Mouse (Mus musculus): Measurements from ENCODE around the gene Brpf3. TPM values are rescaled to one million over a fixed set of nuclear protein-coding genes. Genes with fewer than 3 reads are reported as not detected.
"Not testable (repeated sequence)": the region's sequence is repeated elsewhere in the genome, so short reads cannot be mapped to it uniquely, and the experiment has no call there.

The Brpf3 gene
- 14.7 and 16.5 TPM in 2 replicates for polyA plus RNA-seq (2016; fragmentation: Nextera tagmentation; extraction: Ambion mirVana)

DNA sequence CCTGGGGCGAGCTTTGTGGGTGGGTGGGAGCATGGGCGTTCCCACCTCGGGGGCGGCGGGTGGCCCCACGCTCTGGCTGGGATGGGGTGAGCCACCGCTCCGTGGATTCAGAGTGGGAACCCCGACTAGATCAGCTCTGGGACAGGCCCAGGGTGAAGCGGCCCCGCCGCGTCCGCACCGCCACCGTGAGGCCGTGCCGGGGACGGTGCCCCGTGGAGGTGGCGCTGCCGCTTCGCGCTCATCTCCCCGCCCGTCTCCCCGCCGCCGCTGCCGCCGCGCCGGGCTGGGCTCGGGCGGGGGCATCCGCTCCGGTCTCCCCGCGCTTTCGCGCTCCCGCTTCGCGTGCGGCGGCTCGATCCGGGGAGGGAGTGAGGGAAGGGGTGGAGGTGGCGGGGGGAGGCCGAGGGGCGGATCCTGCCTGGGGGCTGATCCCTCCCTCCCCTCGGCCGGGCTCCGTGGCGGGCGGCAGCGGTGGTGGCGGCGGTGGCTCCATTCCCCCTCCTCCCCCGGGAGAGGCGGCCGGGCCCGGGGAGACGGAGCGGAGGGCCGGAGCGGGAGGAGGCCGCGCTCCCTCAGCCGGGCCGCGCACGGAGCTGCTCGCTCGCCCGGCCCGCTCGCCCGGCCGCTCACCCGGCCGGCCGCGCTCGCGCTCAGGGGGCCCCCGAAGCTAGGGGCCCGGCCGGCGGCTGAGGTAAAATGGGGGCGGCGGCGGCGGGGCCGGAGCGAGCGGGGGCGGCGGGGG lies at the start of gene Brpf3:
Gene Brpf3 (plus strand): TSS at position 420 of the 742 bp plus-strand sequence.
- ATAC-seq (ENCODE audit: insufficient number of reproducible peaks, insufficient read depth, low FRiP score, low TSS enrichment) = peak; percentile 82
- H3K27ac ChIP-seq = peak within 1 kb of the TSS; percentile 99
- H3K4me3 ChIP-seq = peak within 1 kb of the TSS; percentile 85
- H3K9me3 ChIP-seq = no peaks in the 10 kb centered on the region
- H3K36me3 ChIP-seq = peaks cover 3% of the 10 kb centered on the region
- H3K27me3 ChIP-seq = no peaks in the 10 kb centered on the region
- WGBS = under 1% methylated on average over 62 of the region's 99 CpGs
- H3K4me1 ChIP-seq = peaks cover 23% of the 10 kb centered on the region
- H3K9ac ChIP-seq = peak within 1 kb of the TSS; percentile 100
- H3K4me2 ChIP-seq (replicated peaks) = peak within 1 kb of the TSS; percentile 96

DNA sequence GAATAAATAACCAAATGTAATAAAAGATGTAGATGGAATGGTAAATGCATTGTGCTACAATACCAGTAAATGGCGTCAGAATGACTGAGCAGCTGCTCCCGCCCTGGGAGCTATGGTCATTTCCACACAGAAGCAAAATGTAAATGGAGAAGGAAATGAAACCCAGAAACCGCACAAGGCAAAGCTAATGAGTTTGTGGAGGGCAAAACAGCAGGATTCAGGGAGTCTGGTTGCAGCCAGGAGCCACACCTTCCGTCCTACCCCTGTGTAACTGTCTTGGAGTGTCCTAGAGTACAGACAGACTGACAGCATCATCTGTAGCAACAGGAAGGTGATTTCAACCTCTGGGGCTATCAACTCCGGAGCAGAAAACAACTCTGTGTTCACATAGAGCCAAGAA lies 44.4 kb upstream of the Brpf3 start:
- 59% methylated on average over 5 of the region's 5 CpGs for whole genome bisulfite sequencing
- Histone ChIP-seq H3K27ac (no peak overlapping the region), H3K4me3 (no peak overlapping the region), H3K4me1 (no peaks in the 10 kb centered on the region), H3K36me3 (no peaks in the 10 kb centered on the region), H3K4me2 (replicated peaks) (no peak overlapping the region), H3K9me3 (no peaks in the 10 kb centered on the region), H3K9ac (no peak overlapping the region), H3K27me3 (no peaks in the 10 kb centered on the region)
- ATAC-seq (ENCODE audit: insufficient number of reproducible peaks, insufficient read depth, low FRiP score, low TSS enrichment) = no peak

GRCm38 (mm10) chr17:28757470-28757869 lies 43.4 kb upstream of the Brpf3 start:
- no peak overlapping the region for H3K4me3 ChIP-seq
- no peak overlapping the region for H3K9ac ChIP-seq
- no peak overlapping the region for H3K27ac ChIP-seq
- H3K4me2 ChIP-seq (replicated peaks) = no peak overlapping the region
- no peaks in the 10 kb centered on the region for H3K4me1 ChIP-seq
- no peaks in the 10 kb centered on the region for H3K9me3 ChIP-seq
- H3K27me3 ChIP-seq = no peaks in the 10 kb centered on the region
- ATAC-seq (ENCODE audit: insufficient number of reproducible peaks, insufficient read depth, low FRiP score, low TSS enrichment) = no peak
- WGBS = 65% methylated on average over 2 of the region's 2 CpGs
- H3K36me3 ChIP-seq = no peaks in the 10 kb centered on the region

DNA sequence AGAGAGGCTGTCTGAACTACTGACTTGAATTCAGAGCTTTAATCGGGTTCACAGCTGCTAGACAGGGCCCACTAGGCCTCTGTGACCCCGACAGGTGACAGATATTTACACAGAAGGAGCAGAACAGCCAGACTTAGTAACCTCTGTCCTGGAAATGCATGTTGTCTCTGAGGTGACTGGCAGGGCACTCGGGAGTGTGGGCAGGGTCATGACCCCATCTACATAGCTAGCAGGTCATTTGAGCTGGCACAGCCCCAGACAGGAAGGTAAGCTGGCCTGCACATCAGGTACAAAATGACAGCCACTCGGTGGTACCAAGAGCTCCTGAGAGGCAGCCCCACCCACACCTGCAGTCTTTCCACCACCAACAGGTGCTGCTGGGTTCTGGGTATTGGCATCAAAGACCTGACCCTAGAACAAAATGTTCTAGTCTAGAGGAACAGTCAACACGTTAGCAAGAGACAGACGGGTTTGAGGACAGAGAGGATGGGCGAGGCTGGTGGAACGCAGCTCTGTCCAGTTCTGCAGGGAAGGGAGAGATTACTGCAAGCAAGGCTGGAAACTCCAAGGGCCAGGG lies 40.1 kb upstream of the Brpf3 start:
- no peak overlapping the region for H3K4me3 ChIP-seq
- H3K9ac ChIP-seq = no peak overlapping the region
- H3K9me3 ChIP-seq = no peaks in the 10 kb centered on the region
- H3K27me3 ChIP-seq = no peaks in the 10 kb centered on the region
- no peak overlapping the region for H3K27ac ChIP-seq
- no peak overlapping the region for H3K4me2 ChIP-seq (replicated peaks)
- WGBS = 66% methylated on average over 8 of the region's 8 CpGs
- no peak for ATAC-seq (ENCODE audit: insufficient number of reproducible peaks, insufficient read depth, low FRiP score, low TSS enrichment)
- H3K36me3 ChIP-seq = no peaks in the 10 kb centered on the region
- no peaks in the 10 kb centered on the region for H3K4me1 ChIP-seq

- WGBS = 23% methylated on average over 3 of the region's 3 CpGs
- Histone ChIP-seq H3K9me3 (no peaks in the 10 kb centered on the region), H3K36me3 (no peaks in the 10 kb centered on the region)
Observed at GRCm38 (mm10) chr17:28761871-28762270, 39.0 kb upstream of the Brpf3 start.

GRCm38 (mm10) chr17:28766203-28766602 lies 34.7 kb upstream of the Brpf3 start:
- Histone ChIP-seq H3K9ac (no peak overlapping the region), H3K4me1 (peaks cover 16% of the 10 kb centered on the region), H3K36me3 (no peaks in the 10 kb centered on the region), H3K27ac (no peak overlapping the region), H3K4me2 (replicated peaks) (no peak overlapping the region), H3K27me3 (peaks cover 34% of the 10 kb centered on the region), H3K9me3 (no peaks in the 10 kb centered on the region), H3K4me3 (no peak overlapping the region)
- no peak for ATAC-seq (ENCODE audit: insufficient number of reproducible peaks, insufficient read depth, low FRiP score, low TSS enrichment)
- WGBS = 49% methylated on average over 3 of the region's 3 CpGs

More at GRCm38 (mm10) chr17:28761871-28762270, 39.0 kb upstream of the Brpf3 start:
- H3K4me1 ChIP-seq = no peaks in the 10 kb centered on the region
- H3K27me3 ChIP-seq = no peaks in the 10 kb centered on the region
- no peak for ATAC-seq (ENCODE audit: insufficient number of reproducible peaks, insufficient read depth, low FRiP score, low TSS enrichment)
- H3K4me3 ChIP-seq = no peak overlapping the region
- no peak overlapping the region for H3K9ac ChIP-seq
- no peak overlapping the region for H3K4me2 ChIP-seq (replicated peaks)
- no peak overlapping the region for H3K27ac ChIP-seq

DNA sequence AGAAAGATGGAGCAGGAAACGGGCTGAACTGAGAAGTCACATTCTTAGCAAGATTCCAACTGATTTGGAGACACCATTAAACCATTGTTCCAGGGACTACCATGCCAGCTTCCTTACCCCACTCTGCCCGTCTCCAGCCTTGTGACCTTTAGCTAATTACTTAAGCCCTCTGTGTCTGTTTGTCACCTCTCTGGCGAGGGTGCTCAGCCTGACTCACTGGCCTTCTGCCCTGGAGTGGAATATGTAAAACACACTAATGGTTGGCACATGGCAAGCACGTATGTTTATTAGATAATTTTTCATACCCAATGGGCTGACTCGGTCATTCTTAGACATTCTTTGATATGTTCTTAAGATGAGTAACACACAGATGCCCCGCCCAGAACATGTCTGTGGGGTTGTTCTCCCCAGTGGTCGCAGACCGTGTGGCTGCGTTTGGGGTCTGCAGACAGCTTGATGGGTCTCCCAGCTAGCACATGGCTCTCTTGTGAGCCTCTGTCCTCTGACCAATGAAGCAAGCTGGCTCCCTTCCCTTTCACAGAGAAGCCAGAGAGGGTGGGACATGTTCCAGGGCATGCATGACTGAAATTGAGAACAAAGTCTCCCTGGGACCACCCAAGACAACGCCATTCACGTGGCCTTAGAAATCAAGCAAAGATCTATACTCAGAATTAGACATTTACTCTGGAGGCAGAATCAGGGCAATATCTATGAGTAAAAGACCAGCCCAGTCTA lies 33.9 kb upstream of the Brpf3 start:
- Histone ChIP-seq H3K9me3 (no peaks in the 10 kb centered on the region), H3K4me1 (peaks cover 16% of the 10 kb centered on the region), H3K4me2 (replicated peaks) (no peak overlapping the region), H3K27ac (no peak overlapping the region), H3K36me3 (no peaks in the 10 kb centered on the region), H3K4me3 (no peak overlapping the region), H3K27me3 (peaks cover 35% of the 10 kb centered on the region), H3K9ac (no peak overlapping the region)
- no peak for ATAC-seq (ENCODE audit: insufficient number of reproducible peaks, insufficient read depth, low FRiP score, low TSS enrichment)
- 67% methylated on average over 11 of the region's 11 CpGs for WGBS

DNA sequence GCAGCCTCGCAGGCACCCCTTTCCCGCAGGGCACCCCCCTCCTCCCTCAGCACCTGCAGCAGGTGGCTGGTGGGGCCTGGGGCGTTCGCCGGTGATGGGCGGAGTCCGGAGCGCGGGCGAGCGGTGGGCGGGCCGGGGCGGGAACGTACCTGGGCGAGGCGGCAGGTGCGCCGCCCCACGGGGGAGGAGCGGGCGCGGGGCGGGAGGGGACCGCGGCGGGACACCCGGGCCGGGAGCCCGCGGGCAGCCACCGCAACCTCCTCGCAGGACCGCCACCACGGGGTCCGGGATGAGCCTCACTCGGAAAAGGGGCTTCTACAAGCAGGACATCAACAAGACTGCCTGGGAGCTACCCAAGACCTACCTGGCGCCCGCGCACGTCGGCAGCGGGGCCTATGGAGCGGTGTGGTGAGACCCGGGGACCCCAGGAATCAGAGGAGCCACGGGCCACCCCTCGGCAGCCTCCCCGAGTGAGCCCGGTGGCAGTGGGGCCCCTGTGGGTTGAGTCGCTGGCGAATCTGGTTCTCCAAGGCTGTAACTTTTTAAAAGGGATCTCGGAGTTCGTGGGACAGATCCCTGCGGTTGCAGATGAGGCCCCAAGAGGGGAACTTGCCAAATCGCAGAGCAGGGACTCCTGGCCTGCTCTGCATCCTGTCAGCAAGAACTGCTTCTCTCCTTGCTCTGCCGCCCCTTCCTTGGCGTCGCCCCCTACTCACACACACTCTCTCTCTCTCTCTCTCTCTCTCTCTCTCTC lies 31.6 kb upstream of the Brpf3 start, which contains the start of gene Mapk13:
Gene Mapk13 (plus strand): TSS at position 177 of the 754 bp plus-strand sequence.
- no peaks in the 10 kb centered on the region for H3K9me3 ChIP-seq
- H3K4me2 ChIP-seq (replicated peaks) = peak within 1 kb of the TSS; percentile 90
- 2% methylated on average over 39 of the region's 58 CpGs for whole genome bisulfite sequencing
- peak within 1 kb of the TSS; percentile 53 for H3K4me3 ChIP-seq
- peaks cover 35% of the 10 kb centered on the region for H3K27me3 ChIP-seq
- no peak within 1 kb of the TSS for H3K27ac ChIP-seq
- H3K9ac ChIP-seq = peak within 1 kb of the TSS; percentile 46
- peaks cover 16% of the 10 kb centered on the region for H3K4me1 ChIP-seq
- ATAC-seq (ENCODE audit: insufficient number of reproducible peaks, insufficient read depth, low FRiP score, low TSS enrichment) = no peak; the same call in 1 of the 2 replicates
- no peaks in the 10 kb centered on the region for H3K36me3 ChIP-seq

- H3K4me1 ChIP-seq = peaks cover 16% of the 10 kb centered on the region
- peak overlapping the region; percentile 90 for H3K4me2 ChIP-seq (replicated peaks)
- no peaks in the 10 kb centered on the region for H3K36me3 ChIP-seq
- ATAC-seq (ENCODE audit: insufficient number of reproducible peaks, insufficient read depth, low FRiP score, low TSS enrichment) = no peak
- no peaks in the 10 kb centered on the region for H3K9me3 ChIP-seq
- H3K27ac ChIP-seq = no peak overlapping the region
- H3K4me3 ChIP-seq = peak overlapping the region; percentile 53
- H3K27me3 ChIP-seq = peaks cover 35% of the 10 kb centered on the region
- peak overlapping the region; percentile 46 for H3K9ac ChIP-seq
- WGBS = 5% methylated on average over 24 of the region's 24 CpGs
Observed at GRCm38 (mm10) chr17:28769875-28770421, 30.9 kb upstream of the Brpf3 start.

DNA sequence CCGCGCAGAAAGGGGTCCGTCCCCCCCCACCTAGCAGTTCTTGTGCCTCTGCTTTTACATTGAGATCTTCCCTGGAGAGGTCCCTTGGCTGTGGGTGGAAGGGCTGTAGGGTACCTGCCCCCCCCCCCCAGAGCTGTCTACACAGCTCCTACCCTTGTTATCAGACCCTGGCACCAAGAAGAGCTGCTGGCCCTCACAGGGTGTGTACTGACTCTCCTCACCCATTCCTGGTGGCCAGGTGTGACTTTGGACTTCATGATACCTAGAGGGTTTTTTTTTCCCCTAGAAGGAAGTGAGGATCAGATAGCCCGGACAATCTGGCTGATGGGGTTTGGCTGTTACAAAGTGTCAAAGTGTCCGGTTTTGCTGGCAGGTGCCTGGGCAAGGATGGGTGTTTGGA lies 29.6 kb upstream of the Brpf3 start:
- no peak overlapping the region for H3K9ac ChIP-seq
- no peak overlapping the region for H3K27ac ChIP-seq
- H3K4me1 ChIP-seq = peaks cover 16% of the 10 kb centered on the region
- H3K4me2 ChIP-seq (replicated peaks) = no peak overlapping the region
- no peaks in the 10 kb centered on the region for H3K36me3 ChIP-seq
- ATAC-seq (ENCODE audit: insufficient number of reproducible peaks, insufficient read depth, low FRiP score, low TSS enrichment) = no peak
- no peak overlapping the region for H3K4me3 ChIP-seq
- H3K27me3 ChIP-seq = peaks cover 35% of the 10 kb centered on the region
- WGBS = 92% methylated on average over 5 of the region's 5 CpGs
- H3K9me3 ChIP-seq = no peaks in the 10 kb centered on the region

DNA sequence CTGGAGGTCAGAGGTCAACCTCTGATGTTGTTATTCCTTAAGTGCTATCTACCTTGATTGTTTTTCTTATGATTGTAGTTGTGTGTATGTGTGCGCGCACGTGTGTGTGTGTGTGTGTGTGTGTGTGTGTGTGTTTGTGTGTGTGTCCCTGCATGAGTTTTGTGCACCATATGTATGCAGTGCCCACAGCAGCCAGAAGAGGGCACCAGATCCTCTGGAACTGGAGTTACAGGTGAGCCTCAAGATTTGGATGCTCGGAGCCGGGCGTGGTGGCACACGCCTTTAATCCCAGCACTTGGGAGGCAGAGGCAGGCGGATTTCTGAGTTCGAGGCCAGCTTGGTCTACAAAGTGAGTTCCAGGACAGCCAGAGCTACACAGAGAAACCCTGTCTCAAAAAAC lies 26.6 kb upstream of the Brpf3 start:
- Histone ChIP-seq H3K4me1 (peaks cover 11% of the 10 kb centered on the region), H3K27me3 (peaks cover 20% of the 10 kb centered on the region)
- H3K4me3 ChIP-seq; H3K4me2 ChIP-seq (replicated peaks); H3K36me3 ChIP-seq; H3K27ac ChIP-seq; H3K9me3 ChIP-seq; ATAC-seq (ENCODE audit: insufficient number of reproducible peaks, insufficient read depth, low FRiP score, low TSS enrichment); H3K9ac ChIP-seq: not testable (repeated sequence)
- 98% methylated on average over 8 of the region's 9 CpGs for WGBS

Measured in embryonic facial prominence, embryonic 12.5 days (tissue).